Mouse (Mus musculus) limb, embryonic 13.5 days (tissue): ENCODE data around the gene Camk2d. TPM values are rescaled to one million over a fixed set of nuclear protein-coding genes. Genes with fewer than 3 reads are reported as not detected.

Experiments
- ATAC-seq: fragments of 200-750 bp; cut with Nextera tagmentation; 2 replicates; pipeline ENCODE4 v1.8.0; 2017; ENCODE audit warnings: low read depth, moderate number of reproducible peaks, moderate TSS enrichment; ENCODE audit not compliant: low FRiP score
- H3K27ac ChIP-seq: fragments of 300-500 bp; sonication (generic); 2 replicates; pipeline ENCODE4 v1.5.1; 2015; ENCODE audit warnings: inconsistent platforms, mild to moderate bottlenecking, moderate library complexity
- H3K27me3 ChIP-seq: fragments of 300-500 bp; sonication (generic); 2 replicates; pipeline ENCODE4 v1.6.1; 2015; ENCODE audit warnings: mild to moderate bottlenecking, inconsistent platforms
- H3K36me3 ChIP-seq: fragments of 300-500 bp; sonication (generic); 2 replicates; pipeline ENCODE4 v1.6.1; 2015; ENCODE audit warnings: inconsistent platforms, mild to moderate bottlenecking, moderate library complexity
- H3K4me1 ChIP-seq: fragments of 300-500 bp; sonication (generic); 2 replicates; pipeline ENCODE4 v1.6.1; 2015; ENCODE audit warnings: inconsistent platforms
- H3K4me2 ChIP-seq: fragments of 300-500 bp; sonication (generic); replicated peaks from 2 replicates; pipeline ENCODE4 v1.6.1; 2015; ENCODE audit warnings: inconsistent platforms, mild to moderate bottlenecking, moderate library complexity
- H3K4me3 ChIP-seq: fragments of 300-500 bp; sonication (generic); 2 replicates; pipeline ENCODE4 v1.5.1; 2015; ENCODE audit warnings: moderate library complexity, mild to moderate bottlenecking, inconsistent platforms
- H3K9ac ChIP-seq: fragments of 300-500 bp; sonication (generic); 2 replicates; pipeline ENCODE4 v1.6.1; 2015; ENCODE audit warnings: mild to moderate bottlenecking, inconsistent platforms
- H3K9me3 ChIP-seq: fragments of 300-500 bp; sonication (generic); 2 replicates; pipeline ENCODE4 v1.6.1; 2016; ENCODE audit warnings: inconsistent platforms
- WGBS: fragments of 180-500 bp; shearing (Covaris S2); methylation state at CpG from one replicate; pipeline ENCODE4 v1.1.7; 2015; 5-methylcytosine and 5-hydroxymethylcytosine counted together
- polyA plus RNA-seq: library from polyadenylated mRNA; unstranded; fragments of >200 nt; fragmentation: Nextera tagmentation; extraction: Ambion mirVana; gene quantifications from 2 replicates; pipeline ENCODE4 v1.2.1, GENCODE M21; 2015

Camk2d gene
- polyA plus RNA-seq, 1 experiment from 2014 or later = 36.0 TPM

DNA sequence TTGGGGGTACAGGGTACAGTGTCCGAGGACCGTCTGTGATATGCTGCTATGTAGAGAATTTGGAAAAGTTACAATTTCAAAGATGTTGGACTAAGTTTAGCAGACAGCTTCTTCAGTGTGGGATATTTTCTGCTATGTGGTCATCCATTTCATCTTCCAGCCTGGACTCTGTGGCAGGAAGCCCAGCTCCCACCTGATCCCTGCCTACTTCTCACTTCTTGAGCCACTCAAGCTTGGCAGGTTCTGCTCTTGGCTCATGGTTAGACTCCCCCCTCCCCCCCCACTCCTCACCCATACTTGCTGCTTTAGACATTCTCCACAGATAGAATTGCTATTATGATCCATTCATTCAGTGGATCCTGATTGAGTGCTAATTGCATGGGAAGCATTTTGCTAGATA, 141.0 kb downstream of the Camk2d start:
- 93% methylated on average over 2 of the region's 2 CpGs for WGBS
- Histone ChIP-seq H3K27me3 (no peaks in the 10 kb centered on the region), H3K36me3 (no peaks in the 10 kb centered on the region), H3K27ac (no peak overlapping the region), H3K4me3 (no peak overlapping the region), H3K9ac (no peak overlapping the region), H3K4me1 (0 out of 2 replicates have a peak, but pooled peaks cover 5% of the 10 kb centered on the region), H3K9me3 (no peaks in the 10 kb centered on the region), H3K4me2 (no peak overlapping the region)
- no peak for ATAC-seq

DNA sequence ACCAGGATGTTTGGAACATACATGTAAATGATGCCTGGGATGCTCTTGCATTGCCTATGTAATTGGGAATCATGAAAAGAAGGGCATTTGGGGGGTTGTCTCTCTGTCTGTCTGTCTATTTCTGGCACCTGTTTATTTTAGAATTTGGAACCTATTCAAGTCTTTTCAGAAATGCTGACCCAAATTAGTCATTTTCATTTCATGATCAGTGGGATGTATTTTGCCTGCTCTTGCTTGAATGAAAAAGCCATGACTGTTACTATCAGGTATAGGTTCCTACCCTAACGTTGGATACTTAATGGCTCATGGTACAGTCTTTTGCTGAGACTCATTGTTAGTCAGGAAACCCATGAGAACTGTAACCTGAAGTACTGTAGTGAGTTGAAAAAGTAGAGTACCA, 144.0 kb downstream of the Camk2d start:
- H3K27me3 ChIP-seq = no peaks in the 10 kb centered on the region
- no peak for ATAC-seq
- 83% methylated on average over 1 of the region's 1 CpGs for WGBS

DNA sequence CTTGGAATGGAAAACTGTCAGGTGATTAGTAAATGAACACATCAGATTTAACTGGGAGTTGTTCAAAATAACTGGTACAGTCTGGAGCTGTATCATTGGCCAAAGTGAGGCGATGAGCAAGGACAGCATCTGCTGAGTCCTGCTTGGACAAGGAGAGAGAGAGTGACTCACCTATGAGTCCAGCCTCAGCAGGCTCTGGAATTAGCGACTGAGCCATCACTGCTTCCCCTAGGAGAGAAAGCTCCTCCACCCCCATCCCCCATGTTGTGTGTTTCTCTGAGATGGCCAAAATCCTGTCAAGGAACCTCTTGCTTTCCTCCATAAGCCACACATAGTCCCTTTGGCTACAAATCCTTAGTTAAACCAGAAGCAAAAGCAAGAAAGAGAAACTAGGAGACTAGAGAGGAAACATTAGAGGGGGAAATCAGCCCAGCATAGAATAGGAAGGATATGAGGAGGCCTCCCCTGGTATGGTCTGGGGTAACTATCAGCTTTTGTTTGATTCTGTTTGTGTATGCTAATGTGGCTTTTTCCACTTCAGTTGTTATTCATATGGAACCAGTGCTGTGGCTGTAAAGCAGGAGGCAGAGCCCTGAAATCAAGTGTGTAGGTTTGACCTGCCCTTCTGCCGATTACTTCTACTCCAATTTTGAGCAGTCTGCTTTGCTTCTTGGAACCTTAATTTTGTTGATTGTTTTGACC, 148.5 kb downstream of the Camk2d start:
- H3K27me3 ChIP-seq = no peaks in the 10 kb centered on the region
- no peak overlapping the region for H3K4me2 ChIP-seq
- H3K9ac ChIP-seq = no peak overlapping the region
- no peak for ATAC-seq
- no peaks in the 10 kb centered on the region for H3K9me3 ChIP-seq
- no peaks in the 10 kb centered on the region for H3K36me3 ChIP-seq
- H3K4me1 ChIP-seq = peaks cover 9% of the 10 kb centered on the region
- no peak overlapping the region for H3K4me3 ChIP-seq
- no peak overlapping the region for H3K27ac ChIP-seq
- WGBS = 77% methylated on average over 3 of the region's 3 CpGs

More for the DNA sequence above, 144.0 kb downstream of the Camk2d start:
- Histone ChIP-seq H3K4me2 (no peak overlapping the region), H3K4me1 (0 out of 2 replicates have a peak, but pooled peaks cover 3% of the 10 kb centered on the region), H3K36me3 (no peaks in the 10 kb centered on the region), H3K27ac (no peak overlapping the region), H3K9me3 (no peaks in the 10 kb centered on the region), H3K4me3 (no peak overlapping the region), H3K9ac (no peak overlapping the region)

DNA sequence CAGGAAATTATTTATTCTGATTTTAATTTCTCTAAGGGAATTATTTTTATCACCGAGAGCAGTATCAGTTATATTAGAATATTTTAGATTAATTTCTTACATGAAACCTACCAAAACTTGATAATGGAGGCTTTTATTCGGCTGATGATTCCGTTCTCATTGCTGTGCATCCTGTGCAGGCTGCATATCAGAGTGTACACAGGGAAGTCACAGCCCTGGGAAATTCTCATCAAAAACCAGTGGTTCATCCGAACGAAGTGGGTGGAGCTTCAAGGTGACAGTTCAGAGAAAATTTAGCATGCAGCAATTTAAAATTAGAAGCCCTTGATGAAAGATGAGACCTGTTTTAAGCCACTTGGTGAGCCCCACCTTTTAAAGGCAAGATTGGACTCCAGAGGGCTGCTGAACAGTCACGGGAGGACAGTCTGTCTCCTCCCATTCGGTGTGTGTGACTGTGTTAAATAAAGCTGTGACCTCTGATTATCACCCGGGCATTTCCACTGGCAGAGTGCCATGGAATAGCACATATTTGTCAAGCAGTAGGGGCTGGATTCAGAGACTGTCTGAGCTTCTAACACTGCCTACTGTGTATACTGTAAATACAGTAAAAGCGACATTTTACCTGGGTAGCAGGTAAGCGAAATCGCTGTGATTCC, 150.2 kb downstream of the Camk2d start:
- Histone ChIP-seq H3K27ac (no peak overlapping the region), H3K4me3 (no peak overlapping the region), H3K9me3 (no peaks in the 10 kb centered on the region), H3K4me2 (no peak overlapping the region), H3K36me3 (no peaks in the 10 kb centered on the region), H3K9ac (no peak overlapping the region), H3K4me1 (peaks cover 9% of the 10 kb centered on the region), H3K27me3 (no peaks in the 10 kb centered on the region)
- no peak for ATAC-seq
- 78% methylated on average over 11 of the region's 11 CpGs for WGBS

DNA sequence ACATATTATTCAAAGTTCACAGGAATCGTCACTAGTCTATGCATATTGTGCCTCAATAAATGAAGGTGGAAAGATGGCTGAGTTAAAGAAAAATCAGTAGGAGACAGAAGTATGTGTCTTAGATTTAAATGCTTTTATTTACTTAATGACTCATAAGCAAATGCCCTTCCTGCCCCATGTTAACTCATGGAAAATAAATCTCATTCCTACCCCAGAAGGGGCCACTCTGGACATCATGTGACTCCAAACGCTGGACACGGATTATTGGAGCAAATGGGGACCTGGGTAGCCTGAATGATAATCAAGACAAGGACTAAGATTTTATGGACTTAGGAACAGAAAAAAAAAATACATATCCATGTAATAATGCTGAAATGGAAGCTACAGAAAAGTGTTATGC, 151.5 kb downstream of the Camk2d start:
- Histone ChIP-seq H3K9ac (no peak overlapping the region), H3K36me3 (no peaks in the 10 kb centered on the region), H3K4me2 (no peak overlapping the region), H3K9me3 (no peaks in the 10 kb centered on the region), H3K4me3 (no peak overlapping the region), H3K4me1 (peaks cover 9% of the 10 kb centered on the region), H3K27ac (no peak overlapping the region), H3K27me3 (no peaks in the 10 kb centered on the region)
- WGBS = 81% methylated on average over 3 of the region's 3 CpGs
- no peak for ATAC-seq

DNA sequence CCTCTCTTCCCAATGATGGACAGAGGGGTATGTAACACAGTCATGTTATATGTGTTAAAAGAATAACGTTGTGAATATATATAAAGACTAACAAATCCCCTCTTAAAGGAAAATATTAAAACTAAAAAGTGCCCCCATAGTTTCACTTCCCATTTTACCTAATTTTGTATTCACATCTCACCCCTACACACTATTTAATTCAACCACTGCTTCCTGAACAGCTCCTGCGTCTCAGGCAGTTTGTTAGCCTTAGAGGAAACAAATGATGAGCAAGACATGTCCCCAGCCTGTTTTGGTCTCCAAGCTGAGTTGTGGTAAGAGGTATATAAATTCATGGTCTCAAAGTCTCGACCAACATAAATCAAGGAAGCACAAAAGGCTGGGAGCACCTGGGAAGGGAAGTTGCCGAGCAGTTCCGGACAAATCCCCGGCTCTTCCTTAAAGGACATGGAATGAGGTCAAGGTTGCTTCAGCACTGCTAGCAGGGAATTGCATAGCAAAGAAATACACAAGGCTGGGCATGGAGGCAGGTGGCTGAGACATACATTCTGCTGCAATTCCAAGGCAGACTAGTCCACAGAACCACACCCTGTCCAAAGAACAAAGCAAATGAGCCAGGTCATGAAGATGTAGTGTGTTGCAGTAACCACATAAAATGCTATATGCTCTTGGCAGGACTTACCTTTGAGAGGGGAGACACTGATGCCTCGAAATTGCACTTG, 155.4 kb downstream of the Camk2d start:
- WGBS = 83% methylated on average over 7 of the region's 7 CpGs
- Histone ChIP-seq H3K9ac (no peak overlapping the region), H3K4me1 (peaks cover under 1% of the 10 kb centered on the region; the same call in 1 of the 2 replicates), H3K36me3 (no peaks in the 10 kb centered on the region), H3K4me2 (no peak overlapping the region), H3K9me3 (no peaks in the 10 kb centered on the region), H3K4me3 (no peak overlapping the region), H3K27me3 (no peaks in the 10 kb centered on the region), H3K27ac (no peak overlapping the region)
- no peak for ATAC-seq

DNA sequence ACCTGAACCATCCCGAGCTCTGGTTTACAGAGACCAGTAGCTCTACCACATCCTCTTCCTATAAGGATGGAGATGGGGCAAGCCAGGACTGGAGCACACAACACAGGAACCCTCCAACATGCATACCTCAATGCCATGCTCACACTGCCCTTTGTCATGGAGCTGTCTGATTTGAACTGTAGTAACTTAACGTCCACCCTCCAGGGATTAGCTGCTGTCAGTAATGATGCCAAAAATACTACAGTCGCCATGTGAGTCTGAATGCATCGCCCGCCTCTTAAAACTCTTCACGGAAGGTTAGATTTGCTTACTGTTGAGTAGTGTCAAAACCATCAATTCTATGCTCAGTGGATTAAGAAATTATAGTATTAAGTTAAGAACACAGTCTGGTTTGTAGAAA, 156.9 kb downstream of the Camk2d start:
- no peak overlapping the region for H3K9ac ChIP-seq
- no peak overlapping the region for H3K4me3 ChIP-seq
- no peaks in the 10 kb centered on the region for H3K4me1 ChIP-seq
- H3K27me3 ChIP-seq = no peaks in the 10 kb centered on the region
- no peak overlapping the region for H3K27ac ChIP-seq
- H3K4me2 ChIP-seq = no peak overlapping the region
- H3K9me3 ChIP-seq = no peaks in the 10 kb centered on the region
- no peak for ATAC-seq
- 86% methylated on average over 6 of the region's 6 CpGs for WGBS
- H3K36me3 ChIP-seq = no peaks in the 10 kb centered on the region

DNA sequence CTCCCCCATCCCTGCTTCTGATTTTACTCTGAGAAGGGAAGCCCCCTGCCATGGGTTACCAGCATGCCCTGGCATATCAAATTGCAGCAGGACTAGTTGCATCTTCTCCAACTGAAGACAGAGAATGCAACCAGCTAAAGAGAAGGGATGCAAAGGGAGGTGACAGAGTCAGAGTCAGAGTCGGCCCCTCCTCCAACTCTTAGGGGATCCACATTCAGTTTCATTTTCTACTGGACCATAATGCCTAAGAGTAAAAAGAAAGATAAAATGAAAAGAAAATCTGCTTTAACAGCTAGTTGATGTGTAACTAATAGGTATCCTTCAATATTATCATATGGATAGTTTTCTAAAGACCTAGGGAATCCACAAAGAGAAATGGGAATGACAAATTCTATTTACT, 162.3 kb downstream of the Camk2d start:
- peaks cover 4% of the 10 kb centered on the region; the same call in 1 of the 2 replicates for H3K4me1 ChIP-seq
- H3K4me3 ChIP-seq = no peak overlapping the region
- no peaks in the 10 kb centered on the region for H3K36me3 ChIP-seq
- H3K4me2 ChIP-seq = no peak overlapping the region
- H3K27ac ChIP-seq = no peak overlapping the region
- WGBS = 91% methylated on average over 1 of the region's 1 CpGs
- no peaks in the 10 kb centered on the region for H3K9me3 ChIP-seq
- ATAC-seq = no peak
- H3K9ac ChIP-seq = no peak overlapping the region
- H3K27me3 ChIP-seq = no peaks in the 10 kb centered on the region

DNA sequence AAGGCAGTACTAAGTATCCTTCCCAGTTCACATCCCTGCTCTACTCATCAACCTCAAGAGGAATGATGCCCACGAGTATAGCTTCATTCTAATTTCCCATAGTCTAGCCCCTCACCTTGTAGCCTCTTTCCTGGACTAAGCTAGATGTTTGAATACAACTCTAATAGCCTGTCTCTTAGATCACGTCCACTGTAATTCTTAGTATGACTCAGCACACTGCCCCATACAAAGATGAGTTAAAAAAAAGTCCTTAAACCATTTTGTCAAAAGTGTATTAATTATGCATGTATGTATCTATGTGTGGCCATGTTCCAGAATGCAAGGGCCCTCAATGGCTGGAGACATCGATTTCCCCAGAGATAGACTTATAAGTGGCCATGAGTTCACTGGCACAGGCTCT, 164.5 kb downstream of the Camk2d start:
- ATAC-seq = no peak
- Histone ChIP-seq H3K27ac (no peak overlapping the region), H3K4me1 (peaks cover 4% of the 10 kb centered on the region; the same call in 1 of the 2 replicates), H3K9ac (no peak overlapping the region), H3K27me3 (no peaks in the 10 kb centered on the region), H3K9me3 (no peaks in the 10 kb centered on the region), H3K4me3 (no peak overlapping the region), H3K36me3 (no peaks in the 10 kb centered on the region), H3K4me2 (no peak overlapping the region)
- WGBS = 81% methylated on average over 3 of the region's 3 CpGs

DNA sequence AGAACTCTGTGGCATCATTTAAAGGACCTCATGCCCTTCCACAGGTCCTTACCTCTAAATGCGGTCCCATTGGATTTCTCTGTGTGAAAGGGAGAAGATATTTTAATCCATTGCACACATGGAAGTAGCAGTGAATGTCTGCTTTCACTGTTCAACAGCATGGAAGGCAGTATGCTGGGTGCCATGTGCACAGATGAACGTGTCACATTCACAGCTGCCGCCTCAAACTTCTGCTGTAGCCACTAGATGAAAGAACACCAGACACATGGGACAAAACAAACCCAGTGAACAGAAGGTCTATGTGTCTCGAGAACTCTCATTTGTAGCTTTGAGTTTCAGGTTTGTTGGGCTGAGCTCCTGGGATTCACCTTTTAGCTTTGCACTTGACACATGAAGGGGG, 168.6 kb downstream of the Camk2d start:
- no peaks in the 10 kb centered on the region for H3K9me3 ChIP-seq
- H3K4me2 ChIP-seq = no peak overlapping the region
- H3K27ac ChIP-seq = no peak overlapping the region
- no peak overlapping the region for H3K4me3 ChIP-seq
- H3K36me3 ChIP-seq = peaks cover 3% of the 10 kb centered on the region; the same call in 1 of the 2 replicates
- peaks cover 4% of the 10 kb centered on the region; the same call in 1 of the 2 replicates for H3K4me1 ChIP-seq
- 88% methylated on average over 4 of the region's 4 CpGs for WGBS
- no peak for ATAC-seq
- no peaks in the 10 kb centered on the region for H3K27me3 ChIP-seq
- no peak overlapping the region for H3K9ac ChIP-seq

DNA sequence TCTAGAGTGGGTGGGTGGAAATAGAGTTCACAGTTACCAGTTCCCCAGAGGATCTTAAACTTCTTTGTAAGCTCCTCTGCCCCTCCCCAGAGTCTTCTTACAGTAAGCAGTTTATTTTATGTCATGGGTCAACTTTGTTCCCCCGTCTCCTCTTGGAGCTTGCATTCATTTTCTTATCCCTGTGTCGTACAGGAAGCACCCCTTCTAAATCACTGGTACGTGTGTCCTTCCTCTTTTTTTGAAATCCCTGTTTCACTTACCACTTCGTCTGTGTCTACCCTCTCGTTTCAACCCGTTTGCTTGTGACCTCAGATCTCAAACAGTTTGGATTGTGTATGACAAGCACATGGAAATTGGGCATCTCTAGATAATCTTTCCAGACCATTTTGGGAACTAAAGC, 174.0 kb downstream of the Camk2d start:
- no peaks in the 10 kb centered on the region for H3K4me1 ChIP-seq
- WGBS = 42% methylated on average over 6 of the region's 6 CpGs

DNA sequence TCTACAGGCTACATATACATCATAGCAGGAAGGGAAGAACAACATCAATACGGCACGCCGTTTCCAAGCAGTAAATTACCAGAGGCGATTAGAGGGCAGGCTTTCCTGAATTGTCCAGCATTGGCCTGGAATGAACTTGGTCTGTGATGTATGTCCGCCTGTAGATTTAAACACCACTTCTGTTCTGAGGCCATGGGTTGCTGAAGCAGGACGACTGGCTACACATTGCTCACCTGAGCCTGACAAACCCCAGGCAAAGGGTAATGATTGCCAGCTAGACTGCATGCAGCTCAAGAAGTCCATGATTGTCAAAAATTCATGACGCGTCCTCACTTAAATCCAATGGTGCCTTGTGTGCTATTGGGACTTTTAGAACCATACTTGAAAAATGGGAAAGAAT, 174.9 kb downstream of the Camk2d start:
- Histone ChIP-seq H3K9ac (no peak overlapping the region), H3K9me3 (no peaks in the 10 kb centered on the region), H3K36me3 (peaks cover 3% of the 10 kb centered on the region; the same call in 1 of the 2 replicates), H3K4me2 (no peak overlapping the region), H3K27me3 (no peaks in the 10 kb centered on the region), H3K27ac (no peak overlapping the region), H3K4me3 (no peak overlapping the region), H3K4me1 (no peaks in the 10 kb centered on the region)
- 53% methylated on average over 8 of the region's 8 CpGs for WGBS
- ATAC-seq = no peak

More for the DNA sequence above, 174.0 kb downstream of the Camk2d start:
- H3K36me3 ChIP-seq = peaks cover 3% of the 10 kb centered on the region; the same call in 1 of the 2 replicates
- no peak overlapping the region for H3K4me3 ChIP-seq
- H3K9me3 ChIP-seq = no peaks in the 10 kb centered on the region
- H3K27ac ChIP-seq = no peak overlapping the region
- no peaks in the 10 kb centered on the region for H3K27me3 ChIP-seq
- H3K4me2 ChIP-seq = no peak overlapping the region
- no peak for ATAC-seq
- no peak overlapping the region for H3K9ac ChIP-seq
